Mouse (Mus musculus): ENCODE results near the gene Fcgr1. TPM values are rescaled to one million over a fixed set of nuclear protein-coding genes. Genes with fewer than 3 reads are reported as not detected.
"Not testable (repeated sequence)": the region's sequence is repeated elsewhere in the genome, so short reads cannot be mapped to it uniquely, and the experiment has no call there.

Gene Fcgr1
- polyA plus RNA-seq, 1 experiment from 2014 or later: 1.9 TPM

DNA sequence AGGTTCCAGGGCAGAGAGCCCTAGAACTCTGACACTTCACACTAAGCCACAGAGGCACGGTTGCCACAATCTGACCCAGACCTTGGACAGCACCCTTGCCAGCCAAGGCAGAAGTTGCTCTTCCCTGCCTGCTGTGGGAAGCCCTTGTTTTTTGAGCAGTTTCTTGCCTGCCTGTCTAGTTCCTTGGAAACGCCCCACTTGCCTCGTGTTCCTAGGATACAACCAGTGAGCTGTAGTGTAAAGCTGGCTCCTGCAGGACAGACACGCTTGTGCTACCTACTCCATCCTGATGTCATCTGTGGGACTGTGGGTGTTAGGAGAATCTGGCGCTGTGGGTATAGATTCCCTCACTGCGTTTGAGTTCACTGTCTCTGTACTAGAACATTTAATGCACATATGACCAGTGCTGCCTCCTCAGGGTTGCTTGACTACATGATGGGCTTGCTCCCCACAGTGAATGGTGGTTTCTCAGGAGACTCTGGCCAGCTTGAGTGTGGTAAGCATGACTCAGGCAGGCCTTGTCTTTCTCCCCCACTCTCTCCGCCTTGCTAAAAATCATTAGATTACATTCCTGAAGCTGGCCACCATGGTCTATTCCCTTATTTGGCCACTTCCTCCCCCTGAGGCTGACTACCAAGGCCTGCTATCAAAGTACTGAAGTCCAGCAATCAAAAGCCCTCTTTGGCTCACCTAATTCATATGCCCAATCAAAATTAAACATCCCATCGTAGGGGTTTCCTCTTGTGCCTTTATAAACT lies 18.8 kb upstream of the Fcgr1 start:
- no peak for DNase-seq (ENCODE audit: low spot score)
- Histone ChIP-seq H3K4me3 (no peak overlapping the region), H3K27me3 (ENCODE audit: insufficient read depth, poor library complexity, severe bottlenecking) (no peaks in the 10 kb centered on the region), H3K9me3 (no peaks in the 10 kb centered on the region), H3K4me1 (replicated peaks) (peaks cover 4% of the 10 kb centered on the region; the same call in 1 of the 2 replicates), H3K36me3 (no peaks in the 10 kb centered on the region), H3K27ac (no peak overlapping the region)
- WGBS: 67% methylated on average over 8 of the region's 8 CpGs

GRCm38 (mm10) chr3:96309441-96309840 lies 15.7 kb upstream of the Fcgr1 start:
- Histone ChIP-seq H3K27me3 (ENCODE audit: insufficient read depth, poor library complexity, severe bottlenecking) (no peaks in the 10 kb centered on the region; the same call in 1 of the 2 replicates), H3K36me3 (no peaks in the 10 kb centered on the region), H3K27ac (no peak overlapping the region), H3K9me3 (no peaks in the 10 kb centered on the region), H3K4me3 (no peak overlapping the region), H3K4me1 (replicated peaks) (peaks cover 4% of the 10 kb centered on the region; the same call in 1 of the 2 replicates)
- WGBS: 70% methylated on average over 3 of the region's 3 CpGs
- no peak for DNase-seq (ENCODE audit: low spot score)

GRCm38 (mm10) chr3:96306506-96306905 lies 12.7 kb upstream of the Fcgr1 start:
- WGBS: 89% methylated on average over 9 of the region's 9 CpGs

DNA sequence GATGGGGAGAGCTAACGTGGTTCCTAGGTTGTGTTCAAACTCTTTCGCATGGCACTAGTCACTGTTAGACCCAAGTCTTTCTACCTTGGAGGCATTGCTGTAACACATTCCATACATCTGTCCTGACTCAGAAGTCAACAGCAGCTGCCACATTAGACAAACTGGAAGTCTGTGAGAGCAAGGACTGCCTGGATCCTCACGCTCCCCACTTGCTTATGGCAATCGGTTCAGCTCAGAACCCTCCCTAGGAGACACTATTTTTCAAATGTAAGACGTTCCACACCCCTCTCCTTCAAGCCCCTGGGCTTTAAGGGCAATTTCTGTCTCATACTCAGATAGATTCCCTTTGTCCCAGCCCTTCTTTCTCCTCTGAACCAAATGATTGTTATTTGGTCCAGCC lies 8.3 kb upstream of the Fcgr1 start:
- no peak overlapping the region for H3K4me3 ChIP-seq
- no peak overlapping the region for H3K27ac ChIP-seq
- no peaks in the 10 kb centered on the region for H3K36me3 ChIP-seq
- peaks cover 10% of the 10 kb centered on the region for H3K27me3 ChIP-seq (ENCODE audit: insufficient read depth, poor library complexity, severe bottlenecking)
- H3K9me3 ChIP-seq: no peaks in the 10 kb centered on the region
- 83% methylated on average over 5 of the region's 5 CpGs for WGBS
- DNase-seq (ENCODE audit: low spot score): no peak
- no peaks in the 10 kb centered on the region for H3K4me1 ChIP-seq (replicated peaks)

More at GRCm38 (mm10) chr3:96306506-96306905, 12.7 kb upstream of the Fcgr1 start:
- H3K9me3 ChIP-seq: no peaks in the 10 kb centered on the region
- H3K27ac ChIP-seq: no peak overlapping the region
- H3K36me3 ChIP-seq: no peaks in the 10 kb centered on the region
- no peak overlapping the region for H3K4me3 ChIP-seq
- no peak for DNase-seq (ENCODE audit: low spot score)
- peaks cover 5% of the 10 kb centered on the region for H3K27me3 ChIP-seq (ENCODE audit: insufficient read depth, poor library complexity, severe bottlenecking)
- H3K4me1 ChIP-seq (replicated peaks): no peaks in the 10 kb centered on the region

GRCm38 (mm10) chr3:96300706-96301529 lies 7.1 kb upstream of the Fcgr1 start:
- DNase-seq (ENCODE audit: low spot score): no peak
- no peaks in the 10 kb centered on the region for H3K9me3 ChIP-seq
- H3K27me3 ChIP-seq (ENCODE audit: insufficient read depth, poor library complexity, severe bottlenecking): peaks cover 10% of the 10 kb centered on the region
- no peaks in the 10 kb centered on the region for H3K4me1 ChIP-seq (replicated peaks)
- no peaks in the 10 kb centered on the region for H3K36me3 ChIP-seq
- H3K4me3 ChIP-seq: no peak overlapping the region
- WGBS: 76% methylated on average over 26 of the region's 26 CpGs
- H3K27ac ChIP-seq: no peak overlapping the region

- H3K4me1 ChIP-seq (replicated peaks): no peaks in the 10 kb centered on the region
- no peaks in the 10 kb centered on the region for H3K9me3 ChIP-seq
- peaks cover 10% of the 10 kb centered on the region for H3K27me3 ChIP-seq (ENCODE audit: insufficient read depth, poor library complexity, severe bottlenecking)
- H3K27ac ChIP-seq: no peak overlapping the region
- H3K36me3 ChIP-seq: no peaks in the 10 kb centered on the region
- no peak overlapping the region for H3K4me3 ChIP-seq
- no peak for DNase-seq (ENCODE audit: low spot score)
- 94% methylated on average over 2 of the region's 2 CpGs for WGBS
Measured at GRCm38 (mm10) chr3:96299562-96299961, 5.8 kb upstream of the Fcgr1 start.

DNA sequence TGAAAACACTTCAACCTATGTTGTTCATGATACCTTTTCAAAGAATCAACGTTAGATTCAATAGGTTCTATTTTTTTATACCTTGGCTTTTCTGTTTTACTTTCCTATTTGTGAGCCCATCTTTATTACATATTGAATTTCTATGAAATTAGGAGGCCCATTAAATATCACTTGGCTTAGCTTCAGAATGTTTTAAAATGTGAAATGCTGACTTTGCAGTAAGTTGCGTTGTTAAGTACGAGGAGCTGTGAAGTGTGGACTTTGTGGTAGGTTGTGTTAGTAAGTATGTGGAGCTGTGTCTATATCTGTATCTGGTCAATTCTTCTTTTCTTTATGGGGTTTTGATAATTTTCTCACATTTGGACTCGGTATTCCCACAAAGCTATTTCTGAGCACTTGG lies 4.6 kb upstream of the Fcgr1 start:
- H3K9me3 ChIP-seq: no peaks in the 10 kb centered on the region
- H3K4me1 ChIP-seq (replicated peaks): no peaks in the 10 kb centered on the region
- no peaks in the 10 kb centered on the region for H3K36me3 ChIP-seq
- 90% methylated on average over 4 of the region's 4 CpGs for WGBS
- no peak for DNase-seq (ENCODE audit: low spot score)
- H3K27me3 ChIP-seq (ENCODE audit: insufficient read depth, poor library complexity, severe bottlenecking): peaks cover 10% of the 10 kb centered on the region
- H3K4me3 ChIP-seq: no peak overlapping the region
- H3K27ac ChIP-seq: no peak overlapping the region

DNA sequence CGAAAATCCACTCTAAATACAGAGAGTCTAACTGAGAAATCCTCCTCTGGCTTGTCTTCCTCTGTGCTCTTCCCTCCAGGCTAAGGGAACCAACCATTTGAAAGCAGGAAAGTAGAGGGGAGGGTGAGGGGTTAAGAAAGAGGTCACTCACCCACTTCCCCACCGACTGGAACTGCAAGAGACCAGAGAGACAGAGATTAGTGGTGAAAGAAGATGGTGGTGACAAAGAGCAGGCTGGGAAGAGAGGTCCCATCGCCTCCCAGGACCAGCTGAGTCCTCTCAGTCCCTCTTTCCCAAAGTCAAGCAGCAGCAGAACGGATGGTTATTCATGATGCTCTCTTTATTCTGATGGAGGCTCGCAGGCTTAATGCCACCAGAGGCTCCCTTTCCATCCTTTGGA lies 401 bp downstream of the Fcgr1 start:
- H3K27me3 ChIP-seq (ENCODE audit: insufficient read depth, poor library complexity, severe bottlenecking): no peaks in the 10 kb centered on the region
- H3K4me3 ChIP-seq: no peak overlapping the region
- 58% methylated on average over 5 of the region's 5 CpGs for WGBS
- H3K27ac ChIP-seq: no peak overlapping the region
- no peaks in the 10 kb centered on the region for H3K9me3 ChIP-seq
- no peaks in the 10 kb centered on the region for H3K4me1 ChIP-seq (replicated peaks)
- H3K36me3 ChIP-seq: no peaks in the 10 kb centered on the region
- DNase-seq (ENCODE audit: low spot score): no peak

DNA sequence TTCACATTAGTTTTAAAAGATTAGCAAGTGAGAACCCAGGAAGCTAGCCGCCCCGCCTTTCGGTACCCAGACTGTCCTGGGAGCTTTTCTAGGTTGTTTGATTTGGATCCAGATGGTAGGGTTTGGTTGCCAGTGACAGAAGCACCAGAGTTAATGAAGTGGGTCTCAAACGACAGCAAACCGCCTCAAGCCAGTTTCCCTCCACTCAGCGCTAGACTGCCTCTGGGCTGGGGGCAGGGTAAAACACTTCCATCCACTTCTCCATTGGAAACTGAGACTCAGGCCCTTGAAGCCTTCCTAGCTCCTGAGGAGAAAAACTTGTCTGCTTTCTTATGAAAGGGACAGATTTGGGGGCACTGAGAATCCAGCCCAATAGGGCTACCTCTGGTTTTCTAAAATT lies 1.1 kb downstream of the Fcgr1 start:
- no peak overlapping the region for H3K27ac ChIP-seq
- no peaks in the 10 kb centered on the region for H3K36me3 ChIP-seq
- H3K4me1 ChIP-seq (replicated peaks): no peaks in the 10 kb centered on the region
- H3K27me3 ChIP-seq (ENCODE audit: insufficient read depth, poor library complexity, severe bottlenecking): no peaks in the 10 kb centered on the region
- 69% methylated on average over 6 of the region's 6 CpGs for WGBS
- no peak overlapping the region for H3K4me3 ChIP-seq
- no peak for DNase-seq (ENCODE audit: low spot score)
- no peaks in the 10 kb centered on the region for H3K9me3 ChIP-seq

DNA sequence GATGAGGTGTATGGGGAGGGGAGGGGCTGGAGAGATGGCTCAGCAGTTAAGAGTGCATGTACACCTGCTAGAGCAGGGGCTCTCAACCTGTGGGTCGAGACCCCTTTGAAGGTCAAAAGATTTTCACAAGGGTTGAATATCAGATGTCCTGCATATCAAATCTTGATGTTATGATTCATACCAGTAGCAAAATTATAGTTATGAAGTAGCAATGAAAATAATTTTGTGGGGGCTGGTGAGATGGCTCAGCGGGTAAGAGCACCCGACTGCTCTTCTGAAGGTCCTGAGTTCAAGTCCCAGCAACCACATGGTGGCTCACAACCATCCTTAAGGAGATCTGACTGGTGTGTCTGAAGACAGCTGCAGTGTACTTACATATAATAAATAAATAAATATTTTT lies 3.0 kb downstream of the Fcgr1 start:
- not testable (repeated sequence) for H3K4me3 ChIP-seq; DNase-seq (ENCODE audit: low spot score); H3K9me3 ChIP-seq; H3K27ac ChIP-seq; H3K36me3 ChIP-seq; H3K4me1 ChIP-seq (replicated peaks); H3K27me3 ChIP-seq (ENCODE audit: insufficient read depth, poor library complexity, severe bottlenecking)
- 93% methylated on average over 3 of the region's 3 CpGs for WGBS

DNA sequence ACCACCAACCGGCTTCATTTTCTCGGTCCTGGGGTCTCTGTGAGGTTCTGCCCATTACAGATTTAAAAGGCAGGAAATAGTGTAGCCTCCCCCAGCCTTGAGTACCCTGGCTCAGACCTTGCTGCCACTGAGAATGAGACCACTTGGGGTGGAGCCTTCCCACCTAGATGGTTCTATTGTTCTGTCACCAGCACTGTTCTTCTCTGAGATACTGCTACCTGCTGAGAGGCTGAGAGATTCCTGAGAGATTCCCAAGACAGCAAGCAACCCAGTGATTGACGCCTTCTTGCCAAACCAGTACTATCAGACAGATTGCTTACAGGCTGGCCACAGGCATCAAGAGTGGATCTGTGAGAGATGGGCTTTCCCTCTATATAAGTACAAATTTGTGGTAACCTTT lies 4.6 kb downstream of the Fcgr1 start:
- WGBS: 76% methylated on average over 3 of the region's 3 CpGs

DNA sequence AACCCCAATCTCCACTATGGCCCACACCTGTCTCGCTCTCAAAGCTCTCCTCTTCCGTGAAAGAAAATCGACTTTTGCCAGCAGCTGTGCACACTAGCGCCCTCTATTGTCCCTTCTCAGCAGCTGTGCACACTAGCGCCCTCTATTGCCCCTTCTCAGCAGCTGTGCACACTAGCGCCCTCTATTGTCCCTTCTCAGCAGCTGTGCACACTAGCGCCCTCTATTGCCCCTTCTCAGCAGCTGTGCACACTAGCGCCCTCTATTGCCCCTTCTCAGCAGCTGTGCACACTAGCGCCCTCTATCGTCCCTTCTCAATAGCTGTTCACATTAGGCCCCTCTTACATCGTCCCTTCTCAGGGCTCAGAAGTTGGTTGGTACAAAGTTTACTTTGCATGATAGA lies 6.4 kb downstream of the Fcgr1 start:
- DNase-seq (ENCODE audit: low spot score); H3K9me3 ChIP-seq; H3K4me3 ChIP-seq; H3K36me3 ChIP-seq; H3K27ac ChIP-seq: not testable (repeated sequence)
- 88% methylated on average over 11 of the region's 11 CpGs for WGBS
- Histone ChIP-seq H3K27me3 (ENCODE audit: insufficient read depth, poor library complexity, severe bottlenecking) (peaks cover 38% of the 10 kb centered on the region), H3K4me1 (replicated peaks) (peaks cover 20% of the 10 kb centered on the region)

More for the DNA sequence above, 4.6 kb downstream of the Fcgr1 start:
- Histone ChIP-seq H3K27me3 (ENCODE audit: insufficient read depth, poor library complexity, severe bottlenecking) (peaks cover 19% of the 10 kb centered on the region), H3K36me3 (no peaks in the 10 kb centered on the region), H3K4me3 (no peak overlapping the region), H3K9me3 (no peaks in the 10 kb centered on the region), H3K4me1 (replicated peaks) (peaks cover 11% of the 10 kb centered on the region), H3K27ac (no peak overlapping the region)
- no peak for DNase-seq (ENCODE audit: low spot score)

- Histone ChIP-seq H3K27ac (no peak overlapping the region), H3K4me3 (peak overlapping the region; percentile 13; the same call in 1 of the 2 replicates)
- DNase-seq (ENCODE audit: low spot score): peak; percentile 21
Measured at GRCm38 (mm10) chr3:96284457-96284856, 9.3 kb downstream of the Fcgr1 start.

More at GRCm38 (mm10) chr3:96284457-96284856, 9.3 kb downstream of the Fcgr1 start:
- 21% methylated on average over 4 of the region's 4 CpGs for WGBS
- Histone ChIP-seq H3K4me1 (replicated peaks) (peaks cover 20% of the 10 kb centered on the region), H3K9me3 (no peaks in the 10 kb centered on the region), H3K27me3 (ENCODE audit: insufficient read depth, poor library complexity, severe bottlenecking) (peaks cover 58% of the 10 kb centered on the region), H3K36me3 (no peaks in the 10 kb centered on the region)

Data from hindbrain, embryonic 10.5 days (tissue).